Mouse (Mus musculus) heart, postnatal 14 days (tissue): ENCODE measurements around the gene Gm3047. TPM values are rescaled to one million over a fixed set of nuclear protein-coding genes. Genes with fewer than 3 reads are reported as not detected.
"Not testable (repeated sequence)": the region's sequence is repeated elsewhere in the genome, so short reads cannot be mapped to it uniquely, and the experiment has no call there.

Source experiments
- DNase-seq, 2 experiments: peaks; one replicate each; pipeline ENCODE4 v3.0.0; 2021 to 2022
- intact Hi-C: fragments of 180-260 bp; cut with DNase I; formaldehyde crosslinking; loops from one replicate; pipeline ENCODE4 v1.15.1; 2025
- long read RNA-seq, 2 experiments: library from polyadenylated mRNA; stranded (forward); transcript quantifications; one replicate each; pipeline ENCODE4 v2.0.0; 2021
- total RNA-seq, 2 experiments: library from RNA; stranded (reverse); gene quantifications; 2 replicates each; pipeline ENCODE4 v1.2.3; 2021

Gene Gm3047
- total RNA-seq = not detected
- long read RNA-seq, experiment 1 = 0 reads
- long read RNA-seq, experiment 2 = 0 reads

DNA sequence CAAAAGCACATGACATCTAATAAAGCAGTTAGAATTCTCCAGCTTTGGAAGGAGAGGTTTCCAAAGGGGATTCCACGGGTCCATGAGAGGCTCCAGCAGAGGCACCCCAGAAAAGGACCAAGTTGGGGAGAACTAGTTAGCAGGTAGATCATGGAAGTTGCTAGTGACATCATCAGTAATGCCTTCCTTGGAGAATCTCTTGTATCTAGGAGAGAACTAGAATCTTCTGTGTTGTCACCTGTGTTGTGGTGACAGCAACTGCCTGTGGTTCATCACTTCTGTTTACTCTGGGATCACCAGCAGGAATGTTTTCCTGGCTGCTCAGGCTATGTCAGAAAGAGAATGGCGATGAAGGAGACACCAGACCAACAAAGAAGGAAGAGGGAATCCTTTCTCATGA lies at the start of gene Gm3047:
Gene Gm3047 (plus strand): TSS at position 301 of the 400 bp plus-strand sequence.
- intact Hi-C loops = not testable (repeated sequence)

More for the DNA sequence above, at the start of gene Gm3047:
- DNase-seq = not testable (repeated sequence)

Other genes starting within 250 kb of the Gm3047 start
- not detected for gene Gm3149, start 238.1 kb upstream of the Gm3047 start, total RNA-seq
- under 1 TPM; 0.14 to 0.20 TPM for gene 2610042L04Rik, start 220.6 kb upstream of the Gm3047 start, total RNA-seq
- not detected for gene Gm3159, start 157.9 kb upstream of the Gm3047 start, total RNA-seq
- gene Gm3164, start 140.0 kb upstream of the Gm3047 start, total RNA-seq = under 1 TPM; 0.39 to 0.72 TPM
- not detected for gene Gm3173, start 124.4 kb upstream of the Gm3047 start, total RNA-seq
- gene Gm3182, start 73.7 kb upstream of the Gm3047 start, total RNA-seq = not detected
- not detected for gene Gm8159, start 76.9 kb downstream of the Gm3047 start, total RNA-seq
- gene Gm3239, start 108.8 kb downstream of the Gm3047 start, total RNA-seq = not detected
- gene Gm7876, start 153.8 kb downstream of the Gm3047 start, total RNA-seq = not detected
- gene Gm3252, start 171.4 kb downstream of the Gm3047 start, total RNA-seq = under 1 TPM in 1 of 2 experiments, not detected in 1; 0.22 TPM
- gene Gm9602, start 220.9 kb downstream of the Gm3047 start, total RNA-seq = not detected